Mouse (Mus musculus): ENCODE measurements around the gene 1700025G04Rik.

DNA sequence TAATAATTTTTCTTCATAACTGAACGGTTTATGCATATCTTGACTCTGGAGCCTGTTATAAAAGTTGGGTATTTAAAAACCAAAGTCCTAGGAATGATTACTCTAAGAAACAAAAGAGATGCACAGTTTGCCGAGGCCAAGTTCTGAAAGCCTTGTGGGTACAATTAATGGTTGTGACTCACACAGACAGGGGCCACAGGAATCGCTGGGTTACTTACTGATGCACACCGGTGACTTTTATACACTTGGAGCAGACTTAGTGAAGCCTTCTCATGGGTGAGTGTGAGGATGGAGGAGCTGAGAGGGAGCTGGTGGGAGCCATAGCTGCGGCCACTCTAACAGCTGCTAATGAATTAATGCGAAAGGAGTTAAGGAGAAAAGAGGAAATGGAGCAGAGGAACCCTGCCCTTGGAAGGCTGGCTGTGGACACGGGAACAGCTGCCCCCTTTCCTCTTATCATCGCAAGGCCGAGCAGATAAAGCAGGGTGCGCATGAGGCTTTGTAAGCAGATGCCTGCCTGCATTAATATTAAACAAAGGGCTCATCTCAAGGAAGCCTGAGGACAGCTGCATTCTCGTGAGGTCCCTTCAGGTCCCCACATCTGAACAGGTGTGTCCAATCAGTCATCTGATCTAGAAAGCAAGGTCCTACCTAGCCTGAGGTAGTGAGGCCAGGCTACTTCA lies 146.8 kb downstream of the 1700025G04Rik start:
- TF ChIP-seq CTCF (IDR thresholded peaks at IDR 0.05; ENCODE audit: low read depth) (no peak), EP300 (optimal IDR thresholded peaks at IDR 0.05) (no peak)
